Mouse (Mus musculus): Measurements from ENCODE around the gene Cd3d. TPM values are rescaled to one million over a fixed set of nuclear protein-coding genes. Genes with fewer than 3 reads are reported as not detected.
"Not testable (repeated sequence)": the region's sequence is repeated elsewhere in the genome, so short reads cannot be mapped to it uniquely, and the experiment has no call there.

Gene Cd3d
- polyA plus RNA-seq, 1 experiment from 2014 or later: not detected

GRCm38 (mm10) chr9:44967763-44968162, 13.8 kb upstream of the Cd3d start:
- not testable (repeated sequence) for H3K27ac ChIP-seq (ENCODE audit: low read depth, low read length); H3K4me2 ChIP-seq (replicated peaks; ENCODE audit: low read depth, low read length); ATAC-seq (ENCODE audit: low FRiP score, low TSS enrichment); H3K36me3 ChIP-seq (ENCODE audit: control insufficient read depth, insufficient read depth, low read length); H3K4me3 ChIP-seq (ENCODE audit: low read length); H3K9me3 ChIP-seq (ENCODE audit: control insufficient read depth, low read length); H3K9ac ChIP-seq (ENCODE audit: low read depth, low read length); H3K27me3 ChIP-seq (ENCODE audit: control insufficient read depth, insufficient read depth, low read length)
- WGBS: 82% methylated on average over 5 of the region's 5 CpGs
- H3K4me1 ChIP-seq (ENCODE audit: control insufficient read depth, insufficient read depth, low read length): peaks cover 14% of the 10 kb centered on the region

GRCm38 (mm10) chr9:44969450-44969849, 12.1 kb upstream of the Cd3d start:
- no peak overlapping the region for H3K4me2 ChIP-seq (replicated peaks; ENCODE audit: low read depth, low read length)
- no peak for ATAC-seq (ENCODE audit: low FRiP score, low TSS enrichment)

GRCm38 (mm10) chr9:44977813-44978212, 3.8 kb upstream of the Cd3d start:
- peaks cover 11% of the 10 kb centered on the region; the same call in 1 of the 2 replicates for H3K27me3 ChIP-seq (ENCODE audit: control insufficient read depth, insufficient read depth, low read length)
- no peak overlapping the region for H3K27ac ChIP-seq (ENCODE audit: low read depth, low read length)
- no peaks in the 10 kb centered on the region for H3K9me3 ChIP-seq (ENCODE audit: control insufficient read depth, low read length)
- no peaks in the 10 kb centered on the region for H3K36me3 ChIP-seq (ENCODE audit: control insufficient read depth, insufficient read depth, low read length)
- H3K9ac ChIP-seq (ENCODE audit: low read depth, low read length): no peak overlapping the region
- no peak overlapping the region for H3K4me2 ChIP-seq (replicated peaks; ENCODE audit: low read depth, low read length)
- no peak for ATAC-seq (ENCODE audit: low FRiP score, low TSS enrichment)
- no peak overlapping the region for H3K4me3 ChIP-seq (ENCODE audit: low read length)
- no peaks in the 10 kb centered on the region for H3K4me1 ChIP-seq (ENCODE audit: control insufficient read depth, insufficient read depth, low read length)
- 70% methylated on average over 6 of the region's 6 CpGs for WGBS

More at GRCm38 (mm10) chr9:44969450-44969849, 12.1 kb upstream of the Cd3d start:
- H3K4me3 ChIP-seq (ENCODE audit: low read length): no peak overlapping the region
- H3K27me3 ChIP-seq (ENCODE audit: control insufficient read depth, insufficient read depth, low read length): peaks cover 12% of the 10 kb centered on the region; the same call in 1 of the 2 replicates
- no peaks in the 10 kb centered on the region for H3K36me3 ChIP-seq (ENCODE audit: control insufficient read depth, insufficient read depth, low read length)
- H3K9me3 ChIP-seq (ENCODE audit: control insufficient read depth, low read length): no peaks in the 10 kb centered on the region
- no peak overlapping the region for H3K9ac ChIP-seq (ENCODE audit: low read depth, low read length)
- 69% methylated on average over 1 of the region's 1 CpGs for WGBS
- no peak overlapping the region for H3K27ac ChIP-seq (ENCODE audit: low read depth, low read length)
- peaks cover 11% of the 10 kb centered on the region for H3K4me1 ChIP-seq (ENCODE audit: control insufficient read depth, insufficient read depth, low read length)

- H3K27ac ChIP-seq (ENCODE audit: low read depth, low read length): no peak overlapping the region
- H3K9ac ChIP-seq (ENCODE audit: low read depth, low read length): no peak overlapping the region
- H3K27me3 ChIP-seq (ENCODE audit: control insufficient read depth, insufficient read depth, low read length): peaks cover 3% of the 10 kb centered on the region; the same call in 1 of the 2 replicates
- H3K4me1 ChIP-seq (ENCODE audit: control insufficient read depth, insufficient read depth, low read length): no peaks in the 10 kb centered on the region
- 79% methylated on average over 7 of the region's 7 CpGs for WGBS
- H3K4me2 ChIP-seq (replicated peaks; ENCODE audit: low read depth, low read length): no peak overlapping the region
- no peak overlapping the region for H3K4me3 ChIP-seq (ENCODE audit: low read length)
- H3K9me3 ChIP-seq (ENCODE audit: control insufficient read depth, low read length): no peaks in the 10 kb centered on the region
- no peak for ATAC-seq (ENCODE audit: low FRiP score, low TSS enrichment)
- H3K36me3 ChIP-seq (ENCODE audit: control insufficient read depth, insufficient read depth, low read length): no peaks in the 10 kb centered on the region
These were observed 1.8 kb upstream of the Cd3d start for GRCm38 (mm10) chr9:44979806-44980205.

- no peak within 1 kb of the TSS for H3K9ac ChIP-seq (ENCODE audit: low read depth, low read length)
- no peaks in the 10 kb centered on the region for H3K9me3 ChIP-seq (ENCODE audit: control insufficient read depth, low read length)
- peaks cover under 1% of the 10 kb centered on the region; the same call in 1 of the 2 replicates for H3K27me3 ChIP-seq (ENCODE audit: control insufficient read depth, insufficient read depth, low read length)
- H3K4me1 ChIP-seq (ENCODE audit: control insufficient read depth, insufficient read depth, low read length): no peaks in the 10 kb centered on the region
- WGBS: 60% methylated on average over 3 of the region's 3 CpGs
- no peak within 1 kb of the TSS for H3K27ac ChIP-seq (ENCODE audit: low read depth, low read length)
- H3K36me3 ChIP-seq (ENCODE audit: control insufficient read depth, insufficient read depth, low read length): no peaks in the 10 kb centered on the region
- ATAC-seq (ENCODE audit: low FRiP score, low TSS enrichment): no peak
- no peak within 1 kb of the TSS for H3K4me3 ChIP-seq (ENCODE audit: low read length)
- no peak within 1 kb of the TSS for H3K4me2 ChIP-seq (replicated peaks; ENCODE audit: low read depth, low read length)
These were observed 1.3 kb upstream of the Cd3d start, which contains the start of gene Cd3g for GRCm38 (mm10) chr9:44980242-44980641. Gene Cd3g, minus strand, starts transcription at chr9:44980431.

GRCm38 (mm10) chr9:44981104-44981503, 482 bp upstream of the Cd3d start:
- no peaks in the 10 kb centered on the region for H3K36me3 ChIP-seq (ENCODE audit: control insufficient read depth, insufficient read depth, low read length)

GRCm38 (mm10) chr9:44982081-44982480, 495 bp downstream of the Cd3d start:
- WGBS: 91% methylated on average over 8 of the region's 8 CpGs
- no peak overlapping the region for H3K9ac ChIP-seq (ENCODE audit: low read depth, low read length)
- H3K27me3 ChIP-seq (ENCODE audit: control insufficient read depth, insufficient read depth, low read length): no peaks in the 10 kb centered on the region; the same call in 1 of the 2 replicates
- H3K4me1 ChIP-seq (ENCODE audit: control insufficient read depth, insufficient read depth, low read length): no peaks in the 10 kb centered on the region
- H3K27ac ChIP-seq (ENCODE audit: low read depth, low read length): no peak overlapping the region
- H3K4me3 ChIP-seq (ENCODE audit: low read length): no peak overlapping the region
- no peaks in the 10 kb centered on the region for H3K9me3 ChIP-seq (ENCODE audit: control insufficient read depth, low read length)
- H3K36me3 ChIP-seq (ENCODE audit: control insufficient read depth, insufficient read depth, low read length): no peaks in the 10 kb centered on the region
- no peak for ATAC-seq (ENCODE audit: low FRiP score, low TSS enrichment)
- H3K4me2 ChIP-seq (replicated peaks; ENCODE audit: low read depth, low read length): no peak overlapping the region

More at GRCm38 (mm10) chr9:44981104-44981503, 482 bp upstream of the Cd3d start:
- H3K9me3 ChIP-seq (ENCODE audit: control insufficient read depth, low read length): no peaks in the 10 kb centered on the region
- ATAC-seq (ENCODE audit: low FRiP score, low TSS enrichment): no peak
- H3K4me1 ChIP-seq (ENCODE audit: control insufficient read depth, insufficient read depth, low read length): no peaks in the 10 kb centered on the region
- H3K9ac ChIP-seq (ENCODE audit: low read depth, low read length): no peak overlapping the region
- no peaks in the 10 kb centered on the region; the same call in 1 of the 2 replicates for H3K27me3 ChIP-seq (ENCODE audit: control insufficient read depth, insufficient read depth, low read length)
- 96% methylated on average over 2 of the region's 2 CpGs for WGBS
- H3K27ac ChIP-seq (ENCODE audit: low read depth, low read length): no peak overlapping the region
- H3K4me3 ChIP-seq (ENCODE audit: low read length): no peak overlapping the region
- no peak overlapping the region for H3K4me2 ChIP-seq (replicated peaks; ENCODE audit: low read depth, low read length)

GRCm38 (mm10) chr9:44982531-44982930, 945 bp downstream of the Cd3d start:
- no peaks in the 10 kb centered on the region for H3K4me1 ChIP-seq (ENCODE audit: control insufficient read depth, insufficient read depth, low read length)
- H3K27me3 ChIP-seq (ENCODE audit: control insufficient read depth, insufficient read depth, low read length): no peaks in the 10 kb centered on the region
- ATAC-seq (ENCODE audit: low FRiP score, low TSS enrichment): no peak
- 88% methylated on average over 3 of the region's 3 CpGs for WGBS
- no peak overlapping the region for H3K4me3 ChIP-seq (ENCODE audit: low read length)
- no peaks in the 10 kb centered on the region for H3K36me3 ChIP-seq (ENCODE audit: control insufficient read depth, insufficient read depth, low read length)
- no peak overlapping the region for H3K27ac ChIP-seq (ENCODE audit: low read depth, low read length)
- H3K4me2 ChIP-seq (replicated peaks; ENCODE audit: low read depth, low read length): no peak overlapping the region
- no peak overlapping the region for H3K9ac ChIP-seq (ENCODE audit: low read depth, low read length)
- H3K9me3 ChIP-seq (ENCODE audit: control insufficient read depth, low read length): no peaks in the 10 kb centered on the region

- Histone ChIP-seq H3K9ac (ENCODE audit: low read depth, low read length) (no peak overlapping the region), H3K36me3 (ENCODE audit: control insufficient read depth, insufficient read depth, low read length) (no peaks in the 10 kb centered on the region), H3K4me2 (replicated peaks; ENCODE audit: low read depth, low read length) (no peak overlapping the region), H3K4me1 (ENCODE audit: control insufficient read depth, insufficient read depth, low read length) (no peaks in the 10 kb centered on the region), H3K9me3 (ENCODE audit: control insufficient read depth, low read length) (no peaks in the 10 kb centered on the region), H3K4me3 (ENCODE audit: low read length) (no peak overlapping the region), H3K27me3 (ENCODE audit: control insufficient read depth, insufficient read depth, low read length) (no peaks in the 10 kb centered on the region), H3K27ac (ENCODE audit: low read depth, low read length) (no peak overlapping the region)
- 78% methylated on average over 2 of the region's 2 CpGs for WGBS
- no peak for ATAC-seq (ENCODE audit: low FRiP score, low TSS enrichment)
These were observed 1.4 kb downstream of the Cd3d start for GRCm38 (mm10) chr9:44983001-44983400.
